Mouse (Mus musculus): ENCODE measurements around the gene Pgrmc1. TPM values are rescaled to one million over a fixed set of nuclear protein-coding genes. Genes with fewer than 3 reads are reported as not detected.
"Not testable (repeated sequence)": the region's sequence is repeated elsewhere in the genome, so short reads cannot be mapped to it uniquely, and the experiment has no call there.

Pgrmc1 gene
- 10 to 100 TPM; 19.5 to 20.1 TPM for total RNA-seq (2021)

GRCm38 (mm10) chrX:36597707-36598389 is at the start of gene Pgrmc1:
Gene Pgrmc1 (plus strand): TSS chrX:36598206.
- DNase-seq (ENCODE audit: low spot score): peak; percentile 74
- intact Hi-C loops (cut with DNase I): no loop called here

- intact Hi-C loops (cut with DNase I): no loop called here
- no peak for DNase-seq (ENCODE audit: low spot score)
These were observed 49.2 kb upstream of the Pgrmc1 start for GRCm38 (mm10) chrX:36548798-36549197.

- intact Hi-C loops (cut with DNase I): no loop called here
These were observed 47.1 kb upstream of the Pgrmc1 start for GRCm38 (mm10) chrX:36550906-36551305.

GRCm38 (mm10) chrX:36551351-36551750 is 46.7 kb upstream of the Pgrmc1 start:
- DNase-seq (ENCODE audit: low spot score): no peak
- intact Hi-C loops (cut with DNase I): no loop called here

More at GRCm38 (mm10) chrX:36550906-36551305, 47.1 kb upstream of the Pgrmc1 start:
- DNase-seq (ENCODE audit: low spot score): no peak

- DNase-seq (ENCODE audit: low spot score): peak; percentile 27
- intact Hi-C loops (cut with DNase I): no loop called here
These were observed 45.9 kb upstream of the Pgrmc1 start for GRCm38 (mm10) chrX:36552055-36552587.

- no peak for DNase-seq (ENCODE audit: low spot score)
- intact Hi-C loops (cut with DNase I): no loop called here
These were observed 45.3 kb upstream of the Pgrmc1 start for GRCm38 (mm10) chrX:36552715-36553114.

- DNase-seq (ENCODE audit: low spot score); intact Hi-C loops (cut with DNase I): not testable (repeated sequence)
These were observed 42.8 kb upstream of the Pgrmc1 start for GRCm38 (mm10) chrX:36555196-36555595.

- intact Hi-C loops (cut with DNase I): no loop called here
- DNase-seq (ENCODE audit: low spot score): no peak
These were observed 37.8 kb upstream of the Pgrmc1 start for GRCm38 (mm10) chrX:36560170-36560569.

GRCm38 (mm10) chrX:36561650-36562049 is 36.4 kb upstream of the Pgrmc1 start:
- intact Hi-C loops (cut with DNase I): loop anchor here (1.0 kb wide), 1 partner anchor 27 kb away; no protein-coding TSS in a partner anchor
- peak; percentile 5 for DNase-seq (ENCODE audit: low spot score)

GRCm38 (mm10) chrX:36562079-36562478 is 35.9 kb upstream of the Pgrmc1 start:
- intact Hi-C loops (cut with DNase I): no loop called here

GRCm38 (mm10) chrX:36586629-36587303 is 11.2 kb upstream of the Pgrmc1 start:
- intact Hi-C loops (cut with DNase I): no loop called here
- DNase-seq (ENCODE audit: low spot score): no peak

More at GRCm38 (mm10) chrX:36562079-36562478, 35.9 kb upstream of the Pgrmc1 start:
- DNase-seq (ENCODE audit: low spot score): no peak

GRCm38 (mm10) chrX:36587304-36588209 is 10.4 kb upstream of the Pgrmc1 start:
- no peak for DNase-seq (ENCODE audit: low spot score)
- intact Hi-C loops (cut with DNase I): no loop called here

- intact Hi-C loops (cut with DNase I): no loop called here
- DNase-seq (ENCODE audit: low spot score): no peak
These were observed 7.7 kb upstream of the Pgrmc1 start for GRCm38 (mm10) chrX:36590266-36590665.

GRCm38 (mm10) chrX:36591120-36591519 is 6.9 kb upstream of the Pgrmc1 start:
- no peak for DNase-seq (ENCODE audit: low spot score)
- intact Hi-C loops (cut with DNase I): no loop called here

GRCm38 (mm10) chrX:36591539-36591938 is 6.5 kb upstream of the Pgrmc1 start:
- DNase-seq (ENCODE audit: low spot score): no peak
- intact Hi-C loops (cut with DNase I): no loop called here

GRCm38 (mm10) chrX:36595247-36595646 is 2.8 kb upstream of the Pgrmc1 start:
- intact Hi-C loops (cut with DNase I): no loop called here
- no peak for DNase-seq (ENCODE audit: low spot score)

- intact Hi-C loops (cut with DNase I); DNase-seq (ENCODE audit: low spot score): not testable (repeated sequence)
These were observed 1.4 kb upstream of the Pgrmc1 start for GRCm38 (mm10) chrX:36596483-36597120.

- intact Hi-C loops (cut with DNase I): no loop called here
- DNase-seq (ENCODE audit: low spot score): no peak
These were observed 394 bp downstream of the Pgrmc1 start for GRCm38 (mm10) chrX:36598390-36598810.

- intact Hi-C loops (cut with DNase I): no loop called here
These were observed 897 bp downstream of the Pgrmc1 start for GRCm38 (mm10) chrX:36598861-36599344.

More at GRCm38 (mm10) chrX:36598861-36599344, 897 bp downstream of the Pgrmc1 start:
- no peak for DNase-seq (ENCODE audit: low spot score)
